Mouse (Mus musculus) liver, postnatal 0 days (tissue): ENCODE measurements at regions not wholly inside any gene's neighbourhood (a gene's known extent, or its start where the extent isn't known, plus 50 kb on each side); places are given as distances from the start of the nearest gene placed in this dataset.

Source experiments
- CTCF ChIP-seq: sonication (generic); IDR thresholded peaks from 2 replicates; pipeline ENCODE4 v1.5.1; 2016; ENCODE audit warnings: antibody characterized with exemption, low read depth
- EP300 ChIP-seq: IDR thresholded peaks from 2 replicates; pipeline ENCODE4 v1.6.1; 2016; ENCODE audit warnings: antibody characterized with exemption, low read depth, mild to moderate bottlenecking

GRCm38 (mm10) chr1:71983786-71984185 lies 228.3 kb downstream of the Mreg start:
- no peak for TF ChIP-seq EP300
- TF ChIP-seq CTCF: 0 out of 2 replicates have a peak, but pooled peaks have one; percentile 7
